Mouse (Mus musculus) bone marrow, adult 2 months (tissue): ENCODE results near the gene Rnf208.

ENCODE experiments used
- CTCF ChIP-seq: fragments of 200-500 bp; IDR thresholded peaks from 2 replicates; pipeline ENCODE4 v1.5.1; 2011; ENCODE audit warnings: low read length, control low read depth; ENCODE audit not compliant: control insufficient read depth, insufficient read depth
- POLR2A ChIP-seq: fragments of 200-500 bp; IDR thresholded peaks from 2 replicates; pipeline ENCODE4 v1.6.1; 2011; ENCODE audit warnings: low read depth, mild to moderate bottlenecking, control low read depth, low read length, borderline replicate concordance; ENCODE audit not compliant: control insufficient read depth

DNA sequence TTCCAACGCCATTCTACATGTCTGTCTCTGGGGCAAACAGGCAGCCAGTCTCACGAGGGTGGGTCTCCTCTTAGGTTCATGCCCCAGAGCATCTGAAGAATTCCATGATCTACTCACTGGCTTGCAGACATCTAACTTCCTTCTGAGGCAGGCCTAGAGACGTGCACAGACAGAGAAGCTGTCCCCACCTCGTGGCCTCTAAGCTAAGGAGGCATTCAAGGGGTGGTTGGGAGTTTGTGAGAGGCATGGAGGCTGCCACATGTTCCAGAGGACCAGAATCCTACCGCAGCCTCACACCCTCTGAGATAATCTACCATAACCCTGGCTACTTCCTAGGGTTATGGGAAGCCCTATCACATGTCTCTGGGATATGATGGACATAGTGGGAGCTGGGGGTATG is 48.0 kb upstream of the Rnf208 start:
- TF ChIP-seq CTCF (no peak), POLR2A (no peak)
